Mouse (Mus musculus) retina, postnatal 7 days (tissue): ENCODE data around the gene Hpgds.

Source experiments
- DNase-seq: peaks from one replicate; pipeline ENCODE4 v3.0.0-alpha.2; 2012; ENCODE audit warnings: low read depth, low spot score

Gene Hpgds

GRCm38 (mm10) chr6:65144621-65145205 is at the start of gene Hpgds:
Gene Hpgds, minus strand, starts transcription at chr6:65144908.
- DNase-seq = no peak

- no peak for DNase-seq
These were observed 20.3 kb upstream of the Hpgds start for GRCm38 (mm10) chr6:65164977-65165376.

GRCm38 (mm10) chr6:65164137-65164536 is 19.4 kb upstream of the Hpgds start:
- DNase-seq = no peak

- no peak for DNase-seq
These were observed 14.8 kb upstream of the Hpgds start for GRCm38 (mm10) chr6:65159381-65159942.

- DNase-seq = no peak
These were observed 12.3 kb upstream of the Hpgds start for GRCm38 (mm10) chr6:65157042-65157441.

GRCm38 (mm10) chr6:65153570-65153969 is 8.9 kb upstream of the Hpgds start:
- DNase-seq = no peak

GRCm38 (mm10) chr6:65150703-65151102 is 6.0 kb upstream of the Hpgds start:
- DNase-seq = no peak

GRCm38 (mm10) chr6:65146363-65146762 is 1.7 kb upstream of the Hpgds start:
- DNase-seq = no peak

GRCm38 (mm10) chr6:65142316-65142715 is 2.4 kb downstream of the Hpgds start:
- no peak for DNase-seq

GRCm38 (mm10) chr6:65140750-65141243 is 3.9 kb downstream of the Hpgds start:
- DNase-seq = no peak

GRCm38 (mm10) chr6:65140082-65140749 is 4.5 kb downstream of the Hpgds start:
- no peak for DNase-seq

GRCm38 (mm10) chr6:65138243-65138642 is 6.5 kb downstream of the Hpgds start:
- DNase-seq = no peak

- no peak for DNase-seq
These were observed 6.9 kb downstream of the Hpgds start for GRCm38 (mm10) chr6:65137802-65138201.

GRCm38 (mm10) chr6:65132376-65132775 is 12.3 kb downstream of the Hpgds start:
- no peak for DNase-seq

GRCm38 (mm10) chr6:65126074-65126726 is 18.5 kb downstream of the Hpgds start:
- DNase-seq = peak; percentile 16

GRCm38 (mm10) chr6:65117540-65117939 is 27.2 kb downstream of the Hpgds start:
- no peak for DNase-seq

GRCm38 (mm10) chr6:65114902-65115301 is 29.8 kb downstream of the Hpgds start:
- DNase-seq = no peak

- DNase-seq = peak; percentile 37
These were observed 65.6 kb downstream of the Hpgds start for GRCm38 (mm10) chr6:65079139-65079538.

GRCm38 (mm10) chr6:65075201-65075600 is 69.5 kb downstream of the Hpgds start:
- no peak for DNase-seq
